In the genomic region with DNA sequence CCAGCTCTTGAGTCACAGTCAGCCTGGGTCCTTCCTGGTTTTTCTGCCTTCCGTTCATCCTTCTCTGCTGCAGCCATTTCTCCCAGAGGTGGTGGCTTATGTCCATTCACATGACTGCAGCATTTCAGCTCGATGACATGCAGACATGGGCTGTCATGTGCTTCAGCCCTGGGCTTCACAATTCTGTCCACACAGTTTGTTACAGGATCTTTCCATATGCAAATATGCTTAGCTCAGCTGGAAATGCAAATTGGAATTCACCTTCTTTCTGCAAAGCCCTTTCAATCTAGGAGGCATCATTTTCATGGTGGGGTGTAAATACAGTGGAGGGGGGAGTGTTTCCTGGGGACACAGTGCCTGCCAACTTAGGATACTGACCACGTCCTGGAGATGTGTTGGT, we compare ENCODE assay signal across 24 mouse cellular contexts.
"Had no signal": no experiment of that assay in that cellular context is flagged by ENCODE, and none has a peak within 500 bp of the region (broad histone marks: within the 10 kb centered on the region; RNA-seq: fewer than 3 reads in every experiment).

No protein-coding gene starts in this region.

- DNase-seq: gastrocnemius, adult 2 months; gastrocnemius, postnatal 14 days; gastrocnemius, postnatal 36 days; heart, adult 18-20 months; heart, postnatal 10 days; heart, postnatal 36 days; kidney, adult 11 months; kidney, adult 8-10 months; kidney, postnatal 14 days; kidney, postnatal 36 days; layer of hippocampus, adult 9-11 months; layer of hippocampus, postnatal 36 days; left cerebral cortex, postnatal 4 days had no signal

- H3K4me3 ChIP-seq: gastrocnemius, adult 2 months; heart, embryonic 10.5 days; heart, embryonic 12.5 days; hindbrain, embryonic 13.5 days; hindbrain, embryonic 15.5 days; kidney, embryonic 15.5 days; limb, embryonic 13.5 days; limb, embryonic 15.5 days; liver, embryonic 12.5 days had no signal

- H3K9me3 ChIP-seq: heart, embryonic 10.5 days; heart, embryonic 12.5 days; hindbrain, embryonic 13.5 days; hindbrain, embryonic 15.5 days; kidney, embryonic 15.5 days; limb, embryonic 13.5 days; limb, embryonic 15.5 days; liver, embryonic 12.5 days had no signal

- H3K4me2 ChIP-seq: heart, embryonic 12.5 days; hindbrain, embryonic 13.5 days; hindbrain, embryonic 15.5 days; kidney, embryonic 15.5 days; limb, embryonic 13.5 days; limb, embryonic 15.5 days; liver, embryonic 12.5 days had no signal

- H3K9ac ChIP-seq: heart, embryonic 12.5 days; hindbrain, embryonic 13.5 days; hindbrain, embryonic 15.5 days; kidney, embryonic 15.5 days; limb, embryonic 13.5 days; limb, embryonic 15.5 days; liver, embryonic 12.5 days; liver, embryonic 14.5 days had no signal

- H3K36me3 ChIP-seq: heart, embryonic 10.5 days; heart, embryonic 12.5 days; hindbrain, embryonic 13.5 days; hindbrain, embryonic 15.5 days; kidney, embryonic 15.5 days; limb, embryonic 13.5 days; limb, embryonic 15.5 days; liver, embryonic 12.5 days had no signal

- H3K4me1 ChIP-seq: heart, embryonic 10.5 days; hindbrain, embryonic 13.5 days; hindbrain, embryonic 15.5 days; kidney, embryonic 15.5 days; limb, embryonic 15.5 days had no signal

- H3K27me3 ChIP-seq: heart, embryonic 12.5 days had no signal

- H3K27ac ChIP-seq: gastrocnemius, adult 2 months; heart, embryonic 10.5 days; hindbrain, embryonic 13.5 days; hindbrain, embryonic 15.5 days; hindbrain, postnatal 0 days; kidney, embryonic 15.5 days; kidney, postnatal 0 days; limb, embryonic 13.5 days; limb, embryonic 15.5 days; liver, embryonic 12.5 days; liver, embryonic 14.5 days had no signal
